Mouse (Mus musculus): ENCODE data around the gene Gucy1b2. TPM values are rescaled to one million over a fixed set of nuclear protein-coding genes. Genes with fewer than 3 reads are reported as not detected.

Gene Gucy1b2
- polyA plus RNA-seq, 1 experiment from 2014 or later: 0.21 TPM

DNA sequence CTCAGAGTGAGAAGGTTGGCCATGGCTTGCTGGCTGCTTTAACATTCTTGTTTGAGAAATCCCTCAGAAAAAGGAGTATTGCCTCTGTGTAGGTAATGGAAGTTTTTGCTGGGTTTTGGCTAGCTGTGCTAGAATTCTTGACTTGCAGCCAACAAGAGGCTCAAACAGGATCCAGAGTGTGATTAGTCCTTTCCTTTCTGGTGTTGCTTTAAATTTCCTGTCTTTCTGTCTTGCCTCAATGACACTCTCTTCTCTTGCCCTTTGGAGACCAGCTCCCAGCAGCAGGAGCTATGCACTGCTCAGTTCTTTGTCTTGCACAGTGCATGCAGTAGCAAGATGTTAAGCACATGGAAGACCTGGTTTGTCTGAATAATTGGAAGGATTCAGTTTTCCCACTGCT lies 80.4 kb downstream of the Gucy1b2 start:
- DNase-seq (ENCODE audit: low spot score): no peak

DNA sequence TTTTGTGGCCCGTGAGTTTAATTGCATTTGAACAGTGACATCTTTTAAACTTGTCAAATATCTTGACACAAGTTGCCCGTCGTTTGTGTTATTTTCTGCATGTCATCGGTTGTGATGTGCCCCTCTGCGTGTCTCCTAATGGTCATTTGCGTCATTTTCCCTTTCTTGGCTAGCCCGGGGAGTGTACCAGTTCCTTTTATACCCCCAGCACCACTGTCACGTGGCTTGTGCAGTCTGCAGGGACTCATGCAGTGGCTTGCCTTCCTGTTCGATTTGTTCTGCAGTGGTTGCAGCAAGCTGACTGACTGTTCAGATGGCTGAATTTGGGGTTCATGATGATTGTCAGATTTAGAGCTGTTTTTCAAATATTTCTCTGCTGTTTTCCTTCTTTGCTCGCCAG lies 82.1 kb downstream of the Gucy1b2 start:
- DNase-seq (ENCODE audit: low spot score): no peak

DNA sequence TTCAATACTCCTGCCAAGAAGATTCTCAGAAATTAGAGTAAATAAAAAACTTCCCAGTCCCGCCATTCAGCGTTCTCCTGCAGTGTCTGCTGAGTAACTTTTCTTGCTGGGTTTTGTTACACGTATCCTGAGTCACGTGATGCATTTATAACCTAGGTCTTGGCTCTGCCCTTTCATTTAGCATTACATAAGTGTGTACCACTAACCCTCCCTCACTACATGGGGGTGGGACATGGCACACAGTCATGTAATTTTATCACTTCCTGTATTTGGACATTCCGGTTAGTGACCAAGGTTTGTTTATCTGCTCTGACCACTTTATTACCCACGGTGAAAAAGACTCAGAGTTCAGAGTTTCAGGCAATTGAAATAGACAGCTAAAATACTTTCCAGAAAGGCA lies 85.3 kb downstream of the Gucy1b2 start:
- no peak for DNase-seq (ENCODE audit: low spot score)

DNA sequence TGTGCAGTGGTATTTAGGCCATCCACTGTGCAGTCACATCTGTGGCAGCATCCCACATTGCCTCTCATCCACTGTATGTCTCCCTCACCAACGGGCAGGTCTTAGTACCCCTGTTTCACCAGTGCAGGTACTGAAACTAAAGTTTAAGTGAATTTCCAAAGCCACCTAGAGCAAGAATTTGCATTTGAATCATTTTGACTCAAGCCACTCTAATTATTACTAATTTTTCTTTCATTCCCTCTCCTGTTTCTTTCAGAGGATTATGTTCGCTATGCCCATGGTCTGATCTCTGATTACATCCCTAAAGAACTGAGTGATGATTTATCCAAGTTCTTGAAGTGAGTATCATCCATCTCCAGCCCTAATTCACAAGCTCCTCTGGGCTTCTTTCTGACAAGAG lies 92.3 kb downstream of the Gucy1b2 start:
- DNase-seq (ENCODE audit: low spot score): no peak

DNA sequence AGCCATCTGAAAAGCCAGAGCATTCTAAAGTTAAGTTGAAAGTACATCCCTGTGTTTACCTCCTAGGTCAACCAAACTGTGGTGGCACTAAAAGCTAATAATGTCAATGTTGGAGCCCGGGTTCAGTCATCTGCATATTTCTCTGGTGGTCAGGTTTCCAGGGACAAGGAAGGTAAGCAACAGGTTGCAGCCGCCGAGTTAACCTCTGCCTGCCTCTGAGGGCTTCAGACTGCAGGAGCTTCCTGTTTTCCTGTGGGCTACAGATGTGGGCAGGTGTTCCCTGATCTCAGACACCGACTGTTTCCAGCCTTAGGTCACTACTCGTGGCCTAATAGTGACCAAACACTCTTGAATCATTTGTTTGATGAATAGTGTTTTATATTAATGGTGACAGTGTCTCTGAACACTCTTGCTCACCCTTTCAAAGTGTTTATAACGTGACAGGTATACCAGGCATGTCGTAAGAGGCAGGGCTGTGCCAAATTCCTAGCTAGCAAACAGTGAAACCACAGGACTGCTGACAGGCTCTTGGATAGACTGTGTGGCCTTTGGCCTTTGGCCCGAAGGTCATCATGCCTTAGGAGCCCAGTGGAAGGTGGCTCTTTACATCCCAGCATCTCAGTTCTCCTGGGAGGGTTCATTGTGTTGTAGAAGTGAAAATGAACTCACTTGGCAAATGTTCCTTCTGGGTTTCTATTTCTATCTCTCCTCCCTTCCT lies 94.7 kb downstream of the Gucy1b2 start:
- no peak for DNase-seq (ENCODE audit: low spot score)

DNA sequence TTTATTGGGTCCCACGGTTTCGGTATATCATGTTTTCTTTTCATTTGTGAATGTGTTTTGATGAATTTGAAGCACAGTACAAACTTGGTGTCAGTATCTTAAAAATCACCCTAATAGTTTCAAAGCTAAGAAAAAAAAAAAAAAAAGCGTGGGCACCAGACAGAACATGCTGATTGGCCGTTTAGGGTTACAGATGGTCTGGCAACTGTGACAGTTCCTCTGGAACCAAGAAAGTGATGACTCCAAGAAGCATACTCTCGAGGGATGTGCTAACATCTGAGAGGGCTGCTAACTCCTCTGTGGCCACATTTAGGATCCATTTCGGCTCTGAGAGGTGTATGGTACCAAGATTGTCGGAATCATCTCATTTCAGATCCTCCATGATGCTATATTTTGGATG lies 100.9 kb downstream of the Gucy1b2 start:
- no peak for DNase-seq (ENCODE audit: low spot score)

DNA sequence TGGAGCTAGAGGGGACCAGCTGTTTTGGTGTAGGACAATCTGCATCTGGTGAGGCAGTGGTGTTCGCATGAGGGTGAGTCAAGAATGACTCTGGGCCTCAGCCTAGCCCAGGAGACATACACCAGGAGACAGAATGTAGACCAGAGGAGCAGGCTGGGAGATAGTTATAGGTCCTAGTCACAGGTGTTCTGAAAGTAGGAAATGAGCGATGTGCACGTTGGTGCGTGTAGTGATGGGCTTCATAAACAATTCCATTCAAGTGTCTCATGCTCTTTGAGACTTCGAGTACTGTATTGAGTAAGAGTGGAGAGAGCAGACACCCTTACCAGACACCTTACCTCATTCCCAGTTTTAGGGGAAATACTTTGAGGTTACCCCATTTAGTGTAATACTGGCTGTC lies 102.3 kb downstream of the Gucy1b2 start:
- no peak for DNase-seq (ENCODE audit: low spot score)

DNA sequence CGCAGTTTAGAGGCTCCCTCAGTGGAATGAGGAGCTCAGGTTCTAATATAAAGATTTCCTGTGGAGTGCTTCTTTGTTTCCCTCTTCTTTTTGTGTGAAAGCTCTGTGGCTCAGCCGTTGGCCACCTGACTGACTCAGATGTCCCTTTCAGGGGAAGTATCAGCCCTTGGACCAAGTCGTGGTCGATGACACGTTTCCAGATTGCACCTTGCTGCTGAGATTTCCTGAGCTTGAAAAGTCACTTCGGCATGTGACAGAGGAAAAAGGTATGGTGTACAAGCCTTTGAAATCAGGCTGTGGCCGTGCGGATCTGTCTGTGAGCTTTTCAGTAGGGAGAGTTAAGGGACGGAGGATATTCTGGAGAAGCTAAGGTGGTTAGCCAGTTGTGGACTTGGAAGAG lies 102.7 kb downstream of the Gucy1b2 start:
- no peak for DNase-seq (ENCODE audit: low spot score)

DNA sequence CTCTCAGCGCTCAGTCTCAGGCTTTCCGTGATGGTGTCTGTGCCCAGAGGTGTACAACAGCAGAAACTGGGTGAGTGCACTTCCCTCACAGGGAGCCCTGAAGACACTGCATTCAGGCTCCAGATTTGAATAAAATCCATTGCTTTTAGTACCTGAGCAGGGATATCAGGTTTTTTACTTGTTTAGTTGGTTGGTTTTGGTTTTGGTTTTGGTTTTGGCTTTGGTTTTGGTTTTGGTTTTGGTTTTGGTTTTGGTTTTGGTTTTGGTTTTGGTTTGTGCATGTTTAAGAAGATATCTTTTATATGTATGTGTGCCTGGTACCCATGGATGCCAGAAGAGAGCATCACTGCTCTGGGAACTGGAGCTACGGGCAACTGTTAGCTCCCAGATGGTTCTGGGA lies 105.2 kb downstream of the Gucy1b2 start:
- no peak for DNase-seq (ENCODE audit: low spot score)

DNA sequence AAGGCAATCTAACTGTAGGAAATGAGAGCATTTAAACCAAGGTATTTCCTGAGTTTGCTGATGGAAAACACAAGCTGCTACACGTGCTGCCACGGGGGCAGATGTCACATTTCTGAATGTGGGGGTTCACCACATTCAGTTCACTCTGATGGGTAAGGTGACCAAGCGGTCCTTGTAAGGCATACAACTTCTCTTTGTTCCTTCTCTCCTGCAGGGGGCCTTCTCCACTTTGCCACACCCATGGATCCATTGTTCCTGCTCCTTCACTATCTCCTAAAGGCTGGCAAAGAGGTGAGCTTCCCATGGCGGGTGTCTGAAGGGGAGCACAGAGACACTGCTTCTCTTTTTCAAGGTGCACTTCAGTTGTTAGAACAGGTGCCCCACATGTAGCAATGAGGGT lies 105.9 kb downstream of the Gucy1b2 start:
- no peak for DNase-seq (ENCODE audit: low spot score)

DNA sequence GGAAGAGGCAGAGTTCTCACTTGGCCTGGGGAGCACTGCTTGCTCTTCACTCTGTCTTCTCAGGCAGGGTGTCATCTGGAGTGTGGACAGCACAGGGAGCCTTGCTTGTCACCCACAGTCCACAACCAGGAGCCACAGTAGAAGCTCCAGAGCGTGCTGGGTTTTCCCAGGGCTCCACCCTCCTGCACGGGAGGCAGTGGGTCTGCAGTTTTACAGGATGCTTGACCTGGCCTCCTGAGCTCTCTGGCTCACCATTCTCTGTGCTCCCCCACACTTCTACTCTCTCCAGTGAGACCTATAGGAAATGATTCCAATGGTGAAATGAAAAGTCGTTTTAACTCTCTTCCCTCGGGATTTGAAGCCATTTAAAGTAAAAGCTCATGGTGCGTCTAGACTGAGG lies 106.3 kb downstream of the Gucy1b2 start:
- DNase-seq (ENCODE audit: low spot score): no peak

DNA sequence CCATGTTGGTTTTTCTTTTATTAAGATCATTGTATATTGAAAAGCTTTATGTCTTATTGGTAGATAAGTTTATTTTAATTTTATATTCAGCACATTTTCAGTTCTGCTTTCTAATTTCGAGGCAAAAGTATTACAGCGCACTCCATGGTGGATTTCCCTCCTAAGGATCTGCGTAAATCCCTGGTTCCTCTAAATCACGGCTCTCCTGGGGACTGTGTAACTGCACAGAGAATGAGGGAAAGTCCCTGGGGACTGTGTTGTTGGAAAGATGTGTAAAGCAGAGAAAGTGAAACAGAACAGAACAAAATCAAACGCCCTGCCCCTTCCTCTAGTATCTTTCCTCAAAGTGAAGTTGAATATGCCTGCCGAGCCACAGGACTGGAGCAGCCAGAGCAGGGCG lies 109.0 kb downstream of the Gucy1b2 start:
- no peak for DNase-seq (ENCODE audit: low spot score)

DNA sequence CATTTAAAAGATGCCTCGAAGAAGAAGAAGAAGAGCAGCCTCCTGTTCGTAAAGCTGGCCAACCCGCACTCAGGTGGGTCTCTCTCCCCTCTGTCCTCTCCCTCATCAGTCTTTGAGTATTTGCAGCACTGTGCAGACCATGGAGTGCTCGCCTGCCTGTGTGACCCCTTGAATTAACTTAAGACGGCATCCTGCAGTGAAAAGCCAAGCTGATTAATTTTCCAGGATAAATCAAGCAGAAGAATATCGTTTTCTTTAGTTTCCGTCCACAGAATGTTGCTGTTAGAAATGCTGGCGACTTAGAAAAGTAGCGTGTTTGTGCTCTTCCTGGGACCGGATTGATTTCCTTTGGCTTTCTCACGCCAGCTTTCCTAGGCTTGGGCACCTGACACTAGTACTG lies 109.5 kb downstream of the Gucy1b2 start:
- DNase-seq (ENCODE audit: low spot score): no peak

Other genes with a start within 250 kb of the Gucy1b2 start
- 128 and 130 TPM in 2 replicates for gene Rnaseh2b, start 163.7 kb downstream of the Gucy1b2 start, polyA plus RNA-seq (2015; fragmentation: Nextera tagmentation; extraction: Ambion mirVana)
- 5.6 and 6.4 TPM in 2 replicates for gene Dleu7, start 163.2 kb downstream of the Gucy1b2 start, polyA plus RNA-seq (2015; fragmentation: Nextera tagmentation; extraction: Ambion mirVana)
- gene Fam124a, start 99.4 kb upstream of the Gucy1b2 start, polyA plus RNA-seq (2015; fragmentation: Nextera tagmentation; extraction: Ambion mirVana): 0.35 and 0.53 TPM in 2 replicates
- not detected in 2 replicates for gene Gm4131, start 110.6 kb upstream of the Gucy1b2 start, polyA plus RNA-seq (2015; fragmentation: Nextera tagmentation; extraction: Ambion mirVana)
- gene Serpine3, start 207.4 kb upstream of the Gucy1b2 start, polyA plus RNA-seq (2015; fragmentation: Nextera tagmentation; extraction: Ambion mirVana): 0.12 TPM in 1 of 2 replicates, not detected in the other